Mouse (Mus musculus) lung, adult 18-20 months (tissue): ENCODE results near the gene Acox3.
A peak's percentile ranks its signal among the peaks of the same experiment; 100 is the strongest.

Experiments
- DNase-seq, 2 experiments: peaks; one replicate each; pipeline ENCODE4 v3.0.0; 2022; ENCODE audit warnings: mixed read lengths in 2 of 2

Acox3 gene

DNA sequence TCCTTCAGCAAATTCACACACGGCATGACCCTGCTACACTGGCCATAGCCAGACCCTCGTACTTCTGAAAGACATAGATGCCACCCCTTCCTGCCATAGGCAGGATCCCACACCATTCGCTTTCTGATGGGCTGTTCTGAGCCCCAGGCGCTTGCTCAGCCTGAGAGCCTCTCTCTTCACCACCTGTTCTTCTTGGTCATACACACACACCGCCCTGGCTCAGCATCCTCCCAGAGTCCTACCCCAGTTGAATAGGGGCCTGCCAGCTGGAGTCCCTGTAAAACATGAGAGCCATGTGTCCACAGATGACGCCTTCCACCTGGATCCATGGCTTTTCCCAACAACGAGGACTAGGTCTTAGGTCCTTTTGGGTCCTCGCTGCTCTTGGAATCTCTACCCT lies 29.9 kb downstream of the Acox3 start:
- DNase-seq = no peak

DNA sequence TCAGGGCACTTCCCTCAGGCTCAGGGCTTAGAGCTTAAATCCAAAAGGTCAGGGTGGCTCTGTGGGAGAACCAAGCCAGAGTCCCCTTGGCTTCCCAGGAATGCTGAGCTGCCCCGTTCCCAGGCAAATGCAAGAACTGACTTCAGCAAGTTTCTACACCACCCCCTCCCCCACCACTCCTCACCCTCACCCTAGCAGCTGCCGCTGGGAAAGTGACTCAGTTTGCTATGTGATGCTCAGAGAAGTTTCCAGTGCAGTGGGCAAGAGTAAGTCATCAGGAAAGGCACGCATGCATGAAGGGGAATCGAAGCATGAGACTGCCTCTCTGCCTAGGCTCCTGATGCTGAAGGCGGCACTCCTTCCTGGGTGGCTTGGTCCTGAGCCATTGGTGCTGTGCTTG lies 34.1 kb downstream of the Acox3 start:
- no peak for DNase-seq

DNA sequence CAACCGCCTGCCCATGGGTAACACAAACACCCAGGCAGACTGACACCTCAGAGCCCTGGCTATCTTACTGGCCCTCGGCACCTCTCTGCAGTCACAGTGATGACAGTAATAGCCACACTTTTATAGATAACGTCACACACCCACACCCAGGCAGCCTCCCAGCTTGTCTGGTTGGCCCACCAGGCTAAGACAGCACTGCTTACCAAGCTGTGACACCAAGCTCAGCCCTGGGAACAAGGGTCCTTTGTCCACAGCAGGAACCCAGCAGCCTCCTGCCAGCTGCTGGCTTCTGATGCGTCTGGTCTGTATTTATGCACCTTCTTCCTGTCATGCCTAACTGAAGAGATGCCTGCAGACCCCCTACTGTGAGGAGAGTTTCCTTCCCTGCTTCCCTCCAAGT lies 38.3 kb downstream of the Acox3 start:
- no peak for DNase-seq

DNA sequence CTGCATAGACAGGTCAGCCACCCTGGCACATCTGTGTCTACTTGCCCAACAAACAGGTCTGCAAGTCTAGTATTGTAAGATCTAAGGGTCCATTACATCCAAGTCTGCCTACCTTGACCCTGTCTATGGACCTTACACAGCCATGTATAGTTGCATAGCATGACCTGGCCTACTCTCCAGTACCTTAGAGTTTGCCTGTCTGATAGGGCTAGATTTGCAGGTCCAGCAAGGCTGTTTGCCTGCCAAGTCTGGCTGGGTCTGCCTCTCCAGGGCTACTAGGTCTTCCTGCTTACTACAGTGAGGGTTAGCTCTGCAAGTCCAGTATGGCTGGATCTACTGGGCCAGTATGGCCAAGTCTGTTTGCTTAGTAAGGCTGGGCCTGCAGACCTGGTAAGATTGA lies 41.0 kb downstream of the Acox3 start:
- no peak for DNase-seq

DNA sequence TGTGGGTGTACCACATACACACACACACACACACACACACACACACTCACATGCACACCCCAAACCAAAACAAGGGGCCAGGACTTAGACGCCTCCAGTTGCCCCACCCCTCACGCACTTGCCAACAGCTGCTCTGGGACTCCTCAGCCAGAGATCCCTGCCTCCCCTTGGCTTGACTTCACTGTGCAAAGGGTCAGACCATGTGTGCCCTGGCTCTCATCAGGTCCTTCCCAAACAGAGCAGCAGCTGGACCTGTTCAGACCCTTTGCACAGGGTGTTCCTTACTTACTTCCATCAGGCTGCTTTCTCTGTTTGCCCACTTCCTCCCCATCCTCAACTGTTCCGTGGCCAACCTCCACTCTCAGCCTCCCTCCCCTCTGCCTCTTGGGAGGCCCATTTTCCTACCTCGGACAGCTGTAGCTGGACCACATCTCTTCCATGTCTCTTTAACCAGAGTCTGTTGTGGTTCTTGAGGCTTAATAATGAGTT lies 42.0 kb downstream of the Acox3 start:
- DNase-seq = peak; percentile 73 to 74

DNA sequence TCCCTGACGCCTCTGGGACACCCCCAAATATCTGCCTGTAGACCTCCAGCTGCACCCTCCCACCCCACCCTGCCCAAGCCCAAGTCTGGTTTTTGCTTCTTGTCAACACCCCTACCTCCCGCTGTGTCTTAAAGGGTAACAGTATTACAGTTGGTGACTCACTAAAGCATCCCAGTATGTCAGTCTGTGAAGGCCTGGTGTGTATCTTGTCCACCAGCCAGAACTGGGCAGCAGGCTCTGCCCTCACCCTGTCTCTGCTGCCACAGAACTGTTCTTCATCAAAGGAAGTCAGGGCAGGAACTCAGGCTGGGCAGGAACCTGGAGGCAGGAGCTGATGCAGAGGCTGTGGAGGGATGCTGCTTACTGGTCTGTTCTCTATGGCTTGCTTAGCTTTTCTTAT lies 43.6 kb downstream of the Acox3 start:
- no peak for DNase-seq

DNA sequence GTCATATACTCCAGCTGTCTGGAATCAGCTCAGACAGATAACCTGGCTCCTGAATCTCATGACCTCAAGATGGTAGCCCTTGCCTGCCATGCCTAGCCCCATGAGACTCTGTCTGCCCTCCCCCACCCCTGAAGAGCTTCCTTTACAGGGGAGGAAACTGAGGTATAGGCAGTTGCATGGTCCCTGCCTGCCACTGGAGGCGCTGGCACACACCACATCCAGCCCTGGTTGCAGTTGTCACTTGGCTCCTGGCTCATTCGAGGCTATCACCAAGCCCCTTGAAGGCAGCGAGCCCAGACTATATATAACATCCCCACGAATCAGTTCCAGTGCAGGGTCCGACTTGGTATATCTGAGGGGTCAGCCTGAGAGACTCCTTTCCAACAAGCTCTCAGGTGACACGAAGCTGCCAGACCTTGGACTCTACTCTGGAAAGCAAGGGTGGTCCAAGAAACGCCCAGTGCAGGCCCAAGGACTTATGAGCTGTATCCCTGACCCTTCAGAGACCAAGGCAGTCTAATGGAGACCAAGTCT lies 44.5 kb downstream of the Acox3 start:
- no peak for DNase-seq

DNA sequence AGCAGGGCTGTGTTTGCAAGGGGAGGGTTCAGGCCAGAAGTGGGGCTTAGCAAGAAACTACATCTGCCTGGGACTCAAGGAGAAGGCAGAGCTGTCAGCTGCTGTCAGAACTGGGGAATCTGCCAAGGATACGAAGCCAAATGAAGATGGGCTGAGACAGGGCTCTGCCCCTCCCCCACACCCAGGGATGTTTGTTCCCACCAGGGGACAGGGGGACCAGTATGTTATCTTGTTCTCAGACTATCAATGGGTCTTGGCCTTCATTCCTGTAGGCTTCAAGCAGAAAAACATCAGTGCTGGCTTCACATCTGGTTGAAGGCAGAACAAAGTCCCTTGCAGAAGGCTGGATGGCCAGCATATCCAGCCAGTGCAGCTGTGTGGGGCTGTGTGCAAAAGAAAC lies 45.8 kb downstream of the Acox3 start:
- DNase-seq = peak; percentile 31 to 45

DNA sequence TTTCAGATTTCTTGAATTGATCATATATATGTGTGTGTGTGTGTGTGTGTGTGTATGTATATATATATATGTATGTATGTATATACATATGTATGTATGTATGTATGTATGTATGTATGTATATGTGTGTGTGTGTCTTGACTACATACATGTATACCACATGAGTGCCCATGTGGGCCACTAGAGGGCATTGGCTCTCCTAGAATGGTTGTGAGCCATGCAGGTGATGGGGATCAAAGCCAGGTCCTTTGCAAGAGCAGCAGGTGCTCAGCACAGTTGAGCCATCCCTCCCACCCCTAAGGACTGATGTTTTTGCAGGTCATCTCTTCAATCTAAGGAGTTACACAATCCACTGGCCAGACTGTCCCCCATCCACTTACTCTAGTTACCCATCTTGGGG lies 46.5 kb downstream of the Acox3 start:
- no peak for DNase-seq

DNA sequence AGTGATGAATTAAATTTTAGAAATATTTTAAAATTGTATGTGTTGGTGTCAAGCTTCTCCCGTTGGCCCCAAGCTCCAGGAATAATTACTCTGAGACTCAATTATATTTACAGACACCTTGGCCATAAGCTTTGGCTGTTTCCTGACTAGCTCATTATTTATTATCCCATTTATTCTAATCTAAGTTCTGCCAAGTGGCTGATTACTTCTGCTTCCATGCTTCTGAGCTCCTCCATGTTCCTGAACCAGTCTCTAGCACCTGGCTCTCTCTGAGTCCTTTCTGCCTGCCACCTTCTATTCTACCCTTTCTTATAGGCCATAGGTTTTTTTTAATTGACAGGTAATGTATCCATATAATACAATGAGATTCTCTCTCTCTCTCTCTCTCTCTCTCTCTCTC lies 47.9 kb downstream of the Acox3 start:
- no peak for DNase-seq

DNA sequence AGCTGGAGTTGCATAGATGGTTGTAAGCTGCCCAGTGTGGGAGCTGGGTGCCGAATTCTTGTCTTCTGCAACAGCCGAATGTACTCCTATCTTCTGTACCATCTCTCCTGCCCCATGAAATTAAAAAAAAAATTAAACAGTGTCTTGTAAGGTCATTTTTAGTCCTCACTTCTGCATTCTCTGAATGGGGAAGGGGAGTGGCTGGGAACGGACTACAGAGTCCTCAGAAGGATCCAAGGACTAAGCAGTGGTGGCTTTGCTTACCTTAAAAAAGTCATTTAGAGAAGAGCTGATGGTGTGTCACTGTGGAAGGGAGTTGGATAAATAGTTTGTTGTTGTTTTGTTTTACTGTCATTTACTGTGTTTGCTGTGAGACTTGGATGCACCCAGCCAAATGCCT lies 48.4 kb downstream of the Acox3 start:
- no peak for DNase-seq

DNA sequence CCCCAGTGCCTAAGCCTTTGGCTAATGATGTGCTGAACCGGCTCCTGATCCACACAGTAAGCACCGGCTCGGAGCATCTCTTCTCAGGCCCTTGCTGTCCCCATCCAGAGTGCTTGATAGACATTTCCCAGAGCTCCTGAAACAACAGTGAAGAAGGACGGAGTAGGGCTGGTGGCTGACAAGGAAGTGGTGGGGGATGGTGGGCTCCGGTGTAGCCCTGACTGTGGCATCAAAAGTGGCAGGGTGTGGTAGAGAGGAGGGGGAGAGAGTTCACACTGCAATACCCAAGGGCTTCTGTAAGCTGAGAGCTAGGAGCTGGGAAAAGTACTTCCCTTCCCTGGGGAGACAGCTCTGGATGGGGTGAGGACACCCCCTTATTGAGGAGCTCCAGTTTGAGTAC lies 48.9 kb downstream of the Acox3 start:
- no peak for DNase-seq

DNA sequence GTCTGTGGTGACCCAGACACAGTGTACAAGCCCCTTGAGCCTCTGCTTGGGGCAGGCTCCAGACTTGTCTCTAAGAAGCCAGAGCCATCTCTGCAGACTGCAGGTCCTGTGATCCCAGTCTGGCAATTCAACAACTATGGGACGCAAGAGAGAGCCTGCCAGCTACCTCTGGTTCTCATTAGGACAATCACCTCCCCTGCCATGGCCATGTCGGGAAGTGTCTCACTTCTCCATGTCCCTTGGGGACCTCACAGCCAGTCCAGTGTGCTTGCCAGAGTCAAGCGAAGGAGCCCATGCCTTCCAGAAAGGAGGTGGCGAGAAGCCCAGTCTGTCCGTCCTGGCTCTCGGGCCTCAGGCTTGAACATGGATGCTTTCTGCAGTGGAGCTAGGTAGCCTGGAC lies 50.0 kb downstream of the Acox3 start:
- no peak for DNase-seq

DNA sequence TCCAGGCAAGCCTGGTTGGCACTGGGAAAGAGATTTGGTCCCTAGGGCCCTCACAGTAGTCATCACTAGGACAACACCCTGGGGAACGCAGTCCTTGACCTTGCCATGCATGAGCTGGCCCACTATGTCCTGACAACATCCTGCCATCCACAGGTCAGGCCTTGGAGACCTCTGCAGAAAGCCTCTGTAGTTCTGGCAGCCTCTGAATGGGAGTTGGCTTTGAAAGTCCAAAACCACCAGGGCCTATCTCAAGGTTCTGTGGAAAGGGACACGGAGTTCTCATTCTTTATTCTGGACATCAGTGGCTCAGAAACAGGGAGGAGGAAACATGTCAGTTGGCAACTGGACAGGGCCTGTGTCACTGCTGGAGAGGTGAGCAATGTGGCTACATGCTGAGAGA lies 53.2 kb downstream of the Acox3 start:
- DNase-seq = peak; percentile 37 to 48

DNA sequence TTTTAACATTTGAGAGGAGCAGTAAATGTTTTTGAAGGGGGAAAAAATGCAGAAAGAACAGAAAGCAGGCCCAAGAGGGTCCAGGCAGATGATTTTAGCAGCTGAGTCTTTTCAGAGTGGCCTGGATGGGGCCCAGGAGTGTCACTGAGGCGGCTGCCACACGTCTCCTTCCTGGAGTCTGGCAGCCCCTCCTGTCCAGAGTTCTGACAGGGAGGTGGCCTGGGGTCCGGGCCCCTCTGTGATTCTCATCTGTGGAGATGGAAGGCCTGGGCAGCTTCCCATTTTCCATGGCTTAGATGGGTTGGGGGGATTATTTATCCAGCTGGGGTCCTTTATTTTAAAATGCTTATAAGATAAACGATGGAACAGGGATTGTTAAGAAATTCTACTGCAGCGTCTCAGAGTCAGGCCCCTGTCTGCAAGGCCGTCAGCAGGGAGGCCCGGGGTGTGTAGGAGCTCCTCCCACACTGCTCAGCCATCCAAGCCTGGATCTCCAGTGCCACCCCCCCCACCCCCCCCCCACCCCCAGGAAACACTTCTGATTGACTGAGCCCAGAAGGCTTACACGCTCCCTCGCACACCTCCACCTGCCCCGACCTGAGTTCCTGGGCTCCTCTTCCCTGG lies 59.2 kb downstream of the Acox3 start:
- peak in 1 of 2 experiments; percentile 25 for DNase-seq

DNA sequence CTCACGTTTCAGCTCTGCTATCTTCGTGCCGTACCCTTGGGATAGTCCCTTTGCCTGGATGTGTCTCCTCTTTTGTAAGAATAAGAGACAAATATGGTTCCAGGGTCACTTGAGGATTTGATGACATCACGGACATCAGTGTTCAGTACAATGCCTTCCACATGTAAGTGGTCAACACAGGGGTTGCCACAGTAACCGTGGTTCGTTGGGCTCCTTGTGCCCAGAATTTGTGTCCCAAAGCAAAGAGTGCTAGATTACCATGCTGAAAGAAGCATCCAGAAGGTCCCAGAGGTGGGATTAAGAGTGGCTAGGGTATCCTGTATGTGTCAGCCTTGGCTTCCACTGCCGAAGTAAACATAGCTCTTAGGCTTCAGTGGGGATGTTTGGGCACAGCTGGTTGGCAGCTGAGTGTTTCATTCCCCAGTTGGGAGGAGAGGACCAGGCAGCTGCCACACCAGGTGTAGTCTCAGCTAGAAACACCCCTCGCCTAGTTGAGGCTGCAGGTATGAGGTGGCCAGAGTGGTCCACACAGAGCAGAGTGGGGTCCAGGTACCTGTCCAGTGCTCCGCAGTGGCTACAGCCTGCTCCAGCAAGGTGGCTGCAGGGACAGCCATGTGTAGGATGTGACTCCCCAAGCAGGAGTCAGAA lies 60.7 kb downstream of the Acox3 start:
- DNase-seq = no peak

DNA sequence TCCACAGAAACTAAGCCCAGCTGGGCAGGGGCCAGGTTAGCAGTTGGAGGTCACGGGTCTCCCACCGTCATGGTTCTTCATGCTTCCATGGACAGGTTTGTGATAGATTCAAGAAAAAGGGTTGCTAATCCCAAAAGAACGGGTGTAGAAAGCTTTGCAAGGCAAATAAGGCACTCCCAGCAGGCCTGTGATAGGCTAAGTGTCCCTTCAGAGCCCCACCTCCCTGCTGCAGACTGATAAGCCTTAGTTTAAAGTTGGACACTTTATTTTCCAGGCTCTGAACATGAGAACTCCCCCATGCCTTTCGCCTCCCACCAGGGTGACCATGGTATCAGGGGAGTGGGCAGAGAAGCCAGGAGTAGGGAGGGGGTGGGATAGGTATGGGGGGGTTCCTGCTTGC lies 61.2 kb downstream of the Acox3 start:
- DNase-seq = no peak

DNA sequence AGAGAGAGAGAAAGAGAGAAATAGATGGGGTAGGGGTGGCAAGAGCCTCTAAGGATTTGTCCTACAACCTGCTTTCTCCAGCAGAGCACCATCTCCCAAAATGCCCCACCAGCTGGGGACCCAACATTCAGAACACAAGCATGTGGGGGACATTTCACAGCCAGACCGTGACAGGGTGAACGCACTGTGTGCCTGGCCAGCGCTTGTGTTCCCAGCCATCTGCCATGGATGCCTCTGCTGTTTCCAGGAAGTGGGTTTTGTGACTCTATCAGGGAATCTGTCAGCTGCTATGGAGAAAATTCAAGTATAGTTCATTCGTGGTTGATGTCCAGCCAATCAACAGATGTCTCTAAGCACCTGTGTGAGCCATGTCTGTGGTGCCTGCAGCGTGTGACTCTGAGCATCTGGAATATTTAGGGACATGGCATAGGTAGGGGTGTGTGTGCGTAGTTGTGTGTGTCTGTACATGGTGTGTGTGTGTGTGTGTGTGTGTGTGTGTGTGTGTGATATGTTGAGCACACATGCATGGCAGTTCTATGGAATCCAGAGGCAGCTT lies 63.2 kb downstream of the Acox3 start:
- DNase-seq = no peak

DNA sequence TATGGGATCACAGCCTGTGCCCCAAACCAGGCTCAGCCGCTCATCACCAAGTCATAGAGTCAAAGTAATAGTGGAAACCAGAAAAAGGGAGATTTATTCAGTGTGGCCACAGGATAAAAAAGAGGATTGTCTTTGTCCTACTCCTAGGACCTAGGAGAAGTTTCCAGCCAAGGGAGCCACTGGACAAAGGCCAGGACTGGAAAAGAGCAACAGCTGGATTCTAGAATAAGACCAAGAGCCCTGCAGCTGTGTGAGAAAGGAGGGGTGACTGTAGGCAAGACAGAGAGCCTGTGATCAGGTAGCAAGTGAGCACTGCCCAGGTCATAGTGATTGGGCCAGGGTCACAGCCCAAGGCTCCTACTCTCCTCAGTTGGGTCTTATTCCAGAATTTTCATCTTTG lies 64.1 kb downstream of the Acox3 start:
- DNase-seq = no peak

DNA sequence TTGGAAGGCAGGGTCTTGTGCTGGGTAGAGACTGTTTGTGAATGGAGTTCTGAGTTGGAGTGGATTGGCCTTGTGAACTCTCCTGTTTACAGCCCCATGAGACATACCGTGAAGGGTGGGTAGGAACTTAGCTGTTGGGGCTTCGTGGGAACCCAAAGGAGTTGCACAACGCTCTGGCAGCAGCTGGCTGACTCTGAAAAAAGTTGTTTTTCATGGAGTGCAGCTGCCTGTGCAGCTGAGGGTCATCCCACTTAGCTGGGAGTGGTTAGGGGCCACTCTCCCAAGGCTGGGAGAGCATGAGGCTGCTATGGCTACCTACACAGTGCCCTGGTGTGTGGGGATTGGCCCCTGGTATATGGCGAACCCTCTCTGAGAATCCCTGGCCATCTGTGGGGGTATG lies 64.7 kb downstream of the Acox3 start:
- peak; percentile 63 to 68 for DNase-seq

DNA sequence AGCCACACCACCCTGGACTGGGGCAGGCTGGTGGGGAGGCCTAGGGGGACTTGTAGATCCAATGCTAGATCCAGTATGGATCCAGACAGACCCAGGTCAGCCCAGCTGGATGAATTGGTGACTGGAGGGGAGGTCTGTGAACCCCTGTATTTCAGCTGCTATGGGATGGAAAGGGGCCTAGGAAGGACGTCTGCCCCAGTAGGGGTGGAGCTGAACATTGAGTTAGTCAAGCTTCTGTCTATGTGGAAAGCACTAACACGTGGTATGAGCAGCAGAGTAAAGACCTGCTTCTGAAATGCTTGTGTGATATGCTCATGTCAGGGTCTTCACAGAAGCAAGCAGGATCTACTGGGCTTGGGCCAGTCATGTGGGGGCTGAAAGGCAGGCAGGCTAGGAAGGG lies 65.4 kb downstream of the Acox3 start:
- DNase-seq = no peak

DNA sequence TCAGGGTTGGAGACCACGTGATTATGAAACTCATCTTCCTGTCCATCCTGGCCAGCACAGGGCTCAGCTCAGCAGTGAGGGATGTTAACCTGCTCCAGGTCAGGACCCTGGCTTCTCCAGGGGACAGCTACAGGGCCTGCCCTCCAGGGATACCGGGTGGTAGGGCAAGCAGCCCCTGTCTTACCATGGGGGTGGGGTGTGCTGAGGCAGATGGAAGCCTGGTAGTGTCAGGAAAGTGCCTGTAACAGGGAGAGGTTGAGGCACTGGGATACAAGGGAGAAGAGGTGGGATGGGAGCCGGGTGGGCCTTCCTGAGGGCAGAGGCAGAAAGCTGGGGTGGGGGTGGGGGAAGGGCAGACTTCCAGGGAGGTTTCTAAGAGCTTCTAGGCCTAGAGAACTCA lies 69.5 kb downstream of the Acox3 start:
- DNase-seq = no peak

DNA sequence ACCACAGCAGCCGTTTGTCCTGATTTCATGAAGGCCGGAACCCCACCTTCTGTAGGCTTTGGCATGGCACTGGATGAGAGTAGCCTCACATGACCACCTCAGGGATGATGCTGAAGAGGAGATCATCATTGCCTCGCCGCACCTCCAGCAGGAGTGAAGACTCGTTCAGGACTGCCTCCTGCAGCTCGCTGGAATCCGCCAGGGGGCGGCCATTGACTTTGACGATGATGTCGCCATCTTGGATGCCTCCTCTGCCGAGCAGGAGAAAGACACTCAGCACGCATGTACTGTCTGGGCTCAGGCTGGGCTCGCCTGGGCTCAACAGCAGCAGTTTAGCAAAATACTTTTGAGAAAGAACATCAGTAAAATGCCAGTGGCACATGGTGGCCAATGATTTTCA lies 70.0 kb downstream of the Acox3 start:
- DNase-seq = no peak

DNA sequence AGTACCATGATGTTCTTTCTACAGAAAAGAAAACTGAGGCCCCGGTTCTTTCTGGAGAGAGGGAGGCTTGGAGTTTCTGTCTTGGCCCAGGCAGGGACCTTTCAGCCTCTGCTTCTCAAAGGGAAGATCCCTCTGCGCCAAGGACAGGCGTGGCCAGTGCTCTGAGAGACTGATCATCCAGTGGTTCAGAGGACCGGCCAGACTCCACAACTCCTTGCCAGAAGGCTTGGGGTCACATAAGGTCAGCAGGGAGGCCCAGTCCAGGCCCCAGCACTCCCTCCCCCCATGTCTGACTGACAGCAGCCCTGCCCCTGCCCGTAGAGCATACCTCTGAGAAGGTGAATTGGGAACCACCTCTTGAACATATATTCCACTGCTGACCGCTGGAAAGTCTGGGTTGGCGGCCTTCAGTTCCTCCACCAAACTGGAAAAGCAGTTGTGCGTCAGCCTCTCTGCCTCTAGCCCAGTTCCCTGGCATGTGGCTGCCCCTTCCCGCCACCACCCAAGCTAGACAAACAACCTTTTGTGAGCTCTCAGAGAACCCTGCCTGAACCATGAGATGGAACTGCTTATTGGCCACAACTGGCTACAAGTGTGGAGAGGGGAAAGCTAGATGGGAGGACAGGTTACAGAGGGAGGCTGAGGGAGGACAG lies 71.0 kb downstream of the Acox3 start:
- DNase-seq = peak in 1 of 2 experiments; percentile 47
